Mouse (Mus musculus) forebrain, embryonic 11.5 days (tissue): ENCODE measurements around the gene Apoc4. TPM values are rescaled to one million over a fixed set of nuclear protein-coding genes. Genes with fewer than 3 reads are reported as not detected.

Experiments used
- ATAC-seq: fragments of 200-750 bp; cut with Nextera tagmentation; replicated peaks from 2 replicates; pipeline ENCODE4 v1.8.0; 2017; ENCODE audit warnings: moderate TSS enrichment; ENCODE audit not compliant: low FRiP score
- DNase-seq: peaks from one replicate; pipeline ENCODE4 v3.0.0-alpha.2; 2017; ENCODE audit warnings: low spot score
- H3K27ac ChIP-seq: fragments of 300-500 bp; sonication (generic); 2 replicates; pipeline ENCODE4 v1.5.1; 2014; ENCODE audit warnings: low read depth, low read length
- H3K27me3 ChIP-seq: fragments of 300-500 bp; sonication (generic); 2 replicates; pipeline ENCODE4 v1.6.1; 2014; ENCODE audit warnings: mild to moderate bottlenecking, low read length, mixed read lengths; ENCODE audit not compliant: control insufficient read depth, insufficient read depth
- H3K36me3 ChIP-seq: fragments of 300-500 bp; sonication (generic); 2 replicates; pipeline ENCODE4 v1.6.1; 2014; ENCODE audit warnings: mild to moderate bottlenecking, low read length, moderate library complexity, mixed read lengths; ENCODE audit not compliant: control insufficient read depth, insufficient read depth
- H3K4me1 ChIP-seq: fragments of 300-500 bp; sonication (generic); replicated peaks from 2 replicates; pipeline ENCODE4 v1.6.1; 2014; ENCODE audit warnings: low read length, mixed read lengths; ENCODE audit not compliant: control insufficient read depth, insufficient read depth
- H3K4me2 ChIP-seq: fragments of 300-500 bp; sonication (generic); 2 replicates; pipeline ENCODE4 v1.6.1; 2014; ENCODE audit warnings: low read depth, mild to moderate bottlenecking, low read length, moderate library complexity, mixed read lengths; ENCODE audit not compliant: severe bottlenecking
- H3K4me3 ChIP-seq: fragments of 300-500 bp; sonication (generic); 2 replicates; pipeline ENCODE4 v1.5.1; 2014; ENCODE audit warnings: low read depth, low read length
- H3K9ac ChIP-seq: fragments of 300-500 bp; sonication (generic); 2 replicates; pipeline ENCODE4 v1.6.1; 2014; ENCODE audit warnings: low read length
- H3K9me3 ChIP-seq: fragments of 300-500 bp; sonication (generic); 2 replicates; pipeline ENCODE4 v1.6.1; 2016; ENCODE audit warnings: low read length, mixed read lengths; ENCODE audit not compliant: control insufficient read depth
- WGBS: fragments of 180-500 bp; shearing (Covaris S2); extraction: QIAGEN DNeasy Blood & Tissue Kit; methylation state at CpG from one replicate; pipeline ENCODE4 v1.1.7; 2014; 5-methylcytosine and 5-hydroxymethylcytosine counted together
- polyA plus RNA-seq: library from polyadenylated mRNA; unstranded; fragments of >200 nt; fragmentation: Nextera tagmentation; extraction: Ambion mirVana; gene quantifications from 2 replicates; pipeline ENCODE4 v1.2.1, GENCODE M21; 2014

Gene Apoc4
- polyA plus RNA-seq, 1 experiment from 2014 or later: not detected

GRCm38 (mm10) chr7:19716055-19716682 is 34.9 kb upstream of the Apoc4 start:
- peaks cover 4% of the 10 kb centered on the region for H3K4me1 ChIP-seq
- peaks cover 2% of the 10 kb centered on the region; the same call in 1 of the 2 replicates for H3K9me3 ChIP-seq
- H3K4me2 ChIP-seq: peak overlapping the region; percentile 50
- H3K9ac ChIP-seq: peak overlapping the region; percentile 45; the same call in 1 of the 2 replicates
- 7% methylated on average over 18 of the region's 18 CpGs for WGBS
- no peaks in the 10 kb centered on the region for H3K27me3 ChIP-seq
- DNase-seq: no peak
- H3K27ac ChIP-seq: peak overlapping the region; percentile 78
- ATAC-seq: no peak
- H3K36me3 ChIP-seq: peaks cover 4% of the 10 kb centered on the region; the same call in 1 of the 2 replicates
- peak overlapping the region; percentile 21 for H3K4me3 ChIP-seq

GRCm38 (mm10) chr7:19715239-19716054 is 34.2 kb upstream of the Apoc4 start, which contains the start of gene Tomm40:
Tomm40 (minus strand) TSS chr7:19715438.
- WGBS: under 1% methylated on average over 54 of the region's 59 CpGs
- Histone ChIP-seq H3K36me3 (peaks cover 8% of the 10 kb centered on the region; the same call in 1 of the 2 replicates), H3K4me2 (peak within 1 kb of the TSS; percentile 87), H3K9ac (peak within 1 kb of the TSS; percentile 87), H3K27me3 (no peaks in the 10 kb centered on the region), H3K4me3 (peak within 1 kb of the TSS; percentile 99), H3K27ac (peak within 1 kb of the TSS; percentile 78), H3K9me3 (no peaks in the 10 kb centered on the region), H3K4me1 (peaks cover 4% of the 10 kb centered on the region)
- ATAC-seq: peak; percentile 99
- DNase-seq: peak; percentile 99

GRCm38 (mm10) chr7:19714836-19715235 is 33.6 kb upstream of the Apoc4 start:
- DNase-seq (no peak), ATAC-seq (no peak)
- peaks cover 4% of the 10 kb centered on the region for H3K4me1 ChIP-seq
- H3K9me3 ChIP-seq: no peaks in the 10 kb centered on the region
- H3K27ac ChIP-seq: peak overlapping the region; percentile 66; the same call in 1 of the 2 replicates
- WGBS: under 1% methylated on average over 39 of the region's 39 CpGs
- H3K36me3 ChIP-seq: peaks cover 9% of the 10 kb centered on the region; the same call in 1 of the 2 replicates
- no peaks in the 10 kb centered on the region for H3K27me3 ChIP-seq
- H3K4me3 ChIP-seq: peak overlapping the region; percentile 99
- H3K9ac ChIP-seq: peak overlapping the region; percentile 87
- H3K4me2 ChIP-seq: peak overlapping the region; percentile 87

GRCm38 (mm10) chr7:19713598-19713997 is 32.3 kb upstream of the Apoc4 start:
- H3K4me3 ChIP-seq: no peak overlapping the region
- no peaks in the 10 kb centered on the region for H3K9me3 ChIP-seq
- ATAC-seq: no peak
- peaks cover 9% of the 10 kb centered on the region; the same call in 1 of the 2 replicates for H3K36me3 ChIP-seq
- WGBS: 87% methylated on average over 9 of the region's 9 CpGs
- H3K27ac ChIP-seq: no peak overlapping the region
- no peak for DNase-seq
- no peak overlapping the region for H3K9ac ChIP-seq
- peaks cover 4% of the 10 kb centered on the region for H3K4me1 ChIP-seq
- H3K27me3 ChIP-seq: no peaks in the 10 kb centered on the region
- no peak overlapping the region for H3K4me2 ChIP-seq

GRCm38 (mm10) chr7:19713196-19713595 is 31.9 kb upstream of the Apoc4 start:
- 58% methylated on average over 4 of the region's 4 CpGs for WGBS
- H3K36me3 ChIP-seq: peaks cover 9% of the 10 kb centered on the region; the same call in 1 of the 2 replicates

GRCm38 (mm10) chr7:19712414-19712813 is 31.1 kb upstream of the Apoc4 start:
- Histone ChIP-seq H3K27me3 (no peaks in the 10 kb centered on the region), H3K9ac (no peak overlapping the region), H3K36me3 (peaks cover 9% of the 10 kb centered on the region; the same call in 1 of the 2 replicates), H3K27ac (no peak overlapping the region), H3K4me3 (no peak overlapping the region), H3K4me2 (no peak overlapping the region), H3K9me3 (no peaks in the 10 kb centered on the region), H3K4me1 (peaks cover 4% of the 10 kb centered on the region)
- WGBS: 84% methylated on average over 4 of the region's 4 CpGs
- ATAC-seq (no peak), DNase-seq (no peak)

More at GRCm38 (mm10) chr7:19713196-19713595, 31.9 kb upstream of the Apoc4 start:
- no peaks in the 10 kb centered on the region for H3K27me3 ChIP-seq
- H3K4me1 ChIP-seq: peaks cover 4% of the 10 kb centered on the region
- no peak overlapping the region for H3K27ac ChIP-seq
- no peak for ATAC-seq
- H3K4me2 ChIP-seq: no peak overlapping the region
- no peak for DNase-seq
- no peaks in the 10 kb centered on the region for H3K9me3 ChIP-seq
- no peak overlapping the region for H3K4me3 ChIP-seq
- H3K9ac ChIP-seq: no peak overlapping the region

- DNase-seq: no peak
- WGBS: 92% methylated on average over 10 of the region's 10 CpGs
These were observed 29.4 kb upstream of the Apoc4 start for GRCm38 (mm10) chr7:19710650-19711049.

GRCm38 (mm10) chr7:19705271-19705670 is 24.0 kb upstream of the Apoc4 start:
- WGBS: 96% methylated on average over 7 of the region's 7 CpGs

More at GRCm38 (mm10) chr7:19710650-19711049, 29.4 kb upstream of the Apoc4 start:
- Histone ChIP-seq H3K27me3 (no peaks in the 10 kb centered on the region), H3K4me1 (peaks cover 4% of the 10 kb centered on the region), H3K36me3 (peaks cover 9% of the 10 kb centered on the region; the same call in 1 of the 2 replicates), H3K4me3 (no peak overlapping the region), H3K4me2 (no peak overlapping the region), H3K27ac (no peak overlapping the region), H3K9ac (no peak overlapping the region), H3K9me3 (no peaks in the 10 kb centered on the region)
- ATAC-seq: no peak

More at GRCm38 (mm10) chr7:19705271-19705670, 24.0 kb upstream of the Apoc4 start:
- H3K9ac ChIP-seq: no peak overlapping the region
- no peaks in the 10 kb centered on the region for H3K27me3 ChIP-seq
- DNase-seq (no peak), ATAC-seq (no peak)
- H3K4me2 ChIP-seq: no peak overlapping the region
- H3K36me3 ChIP-seq: peaks cover under 1% of the 10 kb centered on the region; the same call in 1 of the 2 replicates
- H3K9me3 ChIP-seq: no peaks in the 10 kb centered on the region
- H3K4me3 ChIP-seq: no peak overlapping the region
- H3K4me1 ChIP-seq: 0 out of 2 replicates have a peak, but pooled peaks cover 2% of the 10 kb centered on the region
- no peak overlapping the region for H3K27ac ChIP-seq
